Mouse (Mus musculus) thymus, adult 2 months (tissue): Measurements from ENCODE around the gene Ogfod1.

Source experiments
- CTCF ChIP-seq: fragments of 200-500 bp; IDR thresholded peaks from 2 replicates; pipeline ENCODE4 v1.5.1; 2012; ENCODE audit warnings: mild to moderate bottlenecking, control low read depth, low read length, moderate library complexity, borderline replicate concordance; ENCODE audit not compliant: control insufficient read depth, poor library complexity, insufficient read depth; ENCODE audit errors: extremely low read depth
- POLR2A ChIP-seq: fragments of 200-500 bp; IDR thresholded peaks from 2 replicates; pipeline ENCODE4 v1.6.1; 2012; ENCODE audit warnings: mild to moderate bottlenecking, low read length, control low read depth, moderate library complexity; ENCODE audit not compliant: control insufficient read depth, poor library complexity, insufficient read depth; ENCODE audit errors: extremely low read depth

DNA sequence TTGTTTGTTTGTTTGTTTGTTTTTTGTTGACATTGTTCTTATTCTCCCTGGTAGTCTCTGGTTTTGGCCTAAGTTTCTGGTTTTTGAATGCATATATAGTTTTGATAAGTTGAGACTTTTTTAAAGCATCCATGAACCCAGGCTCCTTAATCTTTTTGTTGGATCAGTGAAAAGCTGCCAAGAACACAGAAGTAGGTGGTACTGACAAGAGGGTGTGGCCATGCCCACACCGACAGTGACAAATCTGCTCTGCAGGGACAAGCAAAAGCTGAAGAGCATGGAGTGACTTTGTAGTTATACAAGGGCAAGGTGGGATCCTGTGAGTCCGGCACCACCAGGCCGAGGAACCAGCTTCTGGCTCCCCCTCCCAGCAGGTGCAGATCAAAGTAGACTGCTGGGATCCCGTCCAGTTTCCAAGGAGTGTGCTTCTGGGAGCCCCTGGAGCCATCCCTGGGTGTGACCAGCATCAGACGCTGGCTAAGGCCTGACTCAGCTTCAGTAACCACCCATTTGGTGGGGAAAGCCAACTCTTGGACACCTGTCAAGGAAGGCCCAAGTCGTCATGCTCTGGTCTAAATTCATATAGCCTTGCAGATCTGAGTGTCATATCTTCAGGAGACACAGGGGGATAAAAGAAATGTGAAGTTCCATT lies 73.7 kb downstream of the Ogfod1 start:
- TF ChIP-seq CTCF (no peak), POLR2A (no peak)
